Mouse (Mus musculus) heart, adult 2 months (tissue): Measurements from ENCODE around the gene Rasgef1b. TPM values are rescaled to one million over a fixed set of nuclear protein-coding genes. Genes with fewer than 3 reads are reported as not detected.
A peak's percentile ranks its signal among the peaks of the same experiment; 100 is the strongest.

ENCODE experiments used
- DNase-seq, 2 experiments: peaks; one replicate each; pipeline ENCODE4 v3.0.0; 2021
- H3K27ac ChIP-seq: fragments of 200-600 bp; 2 replicates; pipeline ENCODE4 v1.8.1; 2022
- H3K27me3 ChIP-seq: fragments of 200-500 bp; 2 replicates; pipeline ENCODE4 v1.6.1; 2012; ENCODE audit warnings: mild to moderate bottlenecking, low read length, inconsistent platforms, mixed read lengths; ENCODE audit not compliant: control insufficient read depth, insufficient read depth
- H3K36me3 ChIP-seq: fragments of 200-500 bp; 2 replicates; pipeline ENCODE4 v1.6.1; 2012; ENCODE audit warnings: low read length, inconsistent platforms; ENCODE audit not compliant: control insufficient read depth, insufficient read depth
- H3K4me1 ChIP-seq: fragments of 200-500 bp; 2 replicates; pipeline ENCODE4 v1.6.1; 2011; ENCODE audit warnings: low read length; ENCODE audit not compliant: control insufficient read depth, insufficient read depth
- H3K4me3 ChIP-seq: fragments of 200-600 bp; 2 replicates; pipeline ENCODE4 v1.8.1; 2022
- H3K79me2 ChIP-seq: fragments of 200-500 bp; replicated peaks from 2 replicates; pipeline ENCODE4 v1.6.1; 2012; ENCODE audit warnings: mild to moderate bottlenecking, inconsistent platforms, low read length, moderate library complexity, mixed read lengths; ENCODE audit not compliant: control insufficient read depth, insufficient read depth
- H3K9ac ChIP-seq: fragments of 200-500 bp; 2 replicates; pipeline ENCODE4 v1.6.1; 2012; ENCODE audit warnings: low read depth, mild to moderate bottlenecking, control low read depth, inconsistent platforms, low read length, mixed read lengths
- CTCF ChIP-seq: fragments of 200-600 bp; IDR thresholded peaks from 2 replicates; pipeline ENCODE4 v1.8.1; 2022; ENCODE audit warnings: antibody characterized with exemption, mild to moderate bottlenecking, moderate library complexity
- EP300 ChIP-seq: fragments of 200-500 bp; IDR thresholded peaks from 2 replicates; pipeline ENCODE4 v1.6.1; 2011; ENCODE audit warnings: low read depth, low read length, control low read depth; ENCODE audit not compliant: insufficient read depth
- POLR2A ChIP-seq: fragments of 200-500 bp; IDR thresholded peaks from 2 replicates; pipeline ENCODE4 v1.6.1; 2011; ENCODE audit warnings: mild to moderate bottlenecking, low read depth, low read length, control low read depth; ENCODE audit not compliant: insufficient read depth
- WGBS: fragments of 180-500 bp; shearing (Covaris S2); methylation state at CpG from one replicate; pipeline ENCODE4 v1.1.7; 2018; 5-methylcytosine and 5-hydroxymethylcytosine counted together
- intact Hi-C: fragments of 180-260 bp; cut with DNase I; formaldehyde crosslinking; loops from one replicate; pipeline ENCODE4 v1.15.1; 2025
- polyA plus RNA-seq: library from polyadenylated mRNA; depleted of rRNA; stranded (reverse); fragments of >200 nt; gene quantifications from 2 replicates; pipeline ENCODE4 v1.2.3, GENCODE M21; 2012
- total RNA-seq, 2 experiments: library from RNA; stranded (reverse); gene quantifications; 2 replicates each; pipeline ENCODE4 v1.2.3; 2021

Rasgef1b gene
- total and polyA plus RNA-seq, 3 experiments = 4.3 to 17.7 (median 9.3) TPM

DNA sequence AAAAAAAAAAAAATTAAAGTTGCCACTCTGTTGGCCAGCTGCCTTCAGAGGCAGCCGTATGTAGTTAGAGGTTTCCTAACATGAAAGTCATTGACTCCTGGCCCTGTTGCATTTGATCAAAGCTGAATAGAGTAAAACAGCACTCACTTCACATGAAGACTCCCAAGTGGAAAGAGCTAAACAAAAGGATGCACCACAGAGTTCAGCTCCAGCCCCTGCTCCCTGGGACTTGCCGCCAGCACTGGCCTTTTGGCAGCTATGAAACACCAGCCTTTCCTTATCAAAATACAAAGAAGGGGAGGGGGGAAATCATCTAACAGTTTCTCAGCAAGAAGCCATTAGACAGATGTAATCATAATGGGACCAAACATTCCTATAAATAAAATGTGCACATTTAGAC lies 8.3 kb downstream of the Rasgef1b start:
- no peak overlapping the region for H3K27ac ChIP-seq
- no peak overlapping the region for H3K9ac ChIP-seq
- intact Hi-C loops = no loop called here
- no peaks in the 10 kb centered on the region for H3K4me1 ChIP-seq
- whole genome bisulfite sequencing = 64% methylated on average over 2 of the region's 2 CpGs
- no peaks in the 10 kb centered on the region for H3K27me3 ChIP-seq
- H3K36me3 ChIP-seq = no peaks in the 10 kb centered on the region
- no peaks in the 10 kb centered on the region for H3K79me2 ChIP-seq
- H3K4me3 ChIP-seq = no peak overlapping the region
- no peak for TF ChIP-seq POLR2A
- TF ChIP-seq CTCF = no peak
- no peak for DNase-seq

DNA sequence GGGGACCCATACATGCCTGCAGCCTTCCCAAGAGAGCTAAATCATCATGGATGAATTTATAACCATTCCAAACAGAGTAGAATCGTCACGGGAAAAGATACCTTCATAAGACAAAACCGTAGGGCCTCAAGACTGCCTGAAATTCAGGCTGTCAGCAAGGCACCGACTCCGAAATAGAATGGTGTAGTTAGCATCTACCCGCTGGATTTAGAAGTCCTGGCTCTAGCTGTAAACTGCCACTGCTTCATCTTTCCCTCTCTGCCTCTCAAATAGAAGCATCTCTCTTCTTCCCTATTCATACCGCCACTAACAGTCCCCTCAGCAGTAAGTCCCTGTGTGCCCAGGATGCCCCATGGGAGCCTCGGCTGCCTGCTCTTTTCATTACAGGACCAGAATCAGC lies 10.9 kb downstream of the Rasgef1b start:
- 79% methylated on average over 8 of the region's 8 CpGs for WGBS
- no peaks in the 10 kb centered on the region for H3K4me1 ChIP-seq
- H3K9ac ChIP-seq = no peak overlapping the region
- no peak overlapping the region for H3K4me3 ChIP-seq
- no peaks in the 10 kb centered on the region for H3K36me3 ChIP-seq
- intact Hi-C loops = no loop called here
- DNase-seq = no peak
- H3K27ac ChIP-seq = no peak overlapping the region
- TF ChIP-seq CTCF = no peak
- TF ChIP-seq EP300 = no peak
- TF ChIP-seq POLR2A = no peak
- no peaks in the 10 kb centered on the region for H3K79me2 ChIP-seq
- H3K27me3 ChIP-seq = no peaks in the 10 kb centered on the region

- Histone ChIP-seq H3K27me3 (no peaks in the 10 kb centered on the region), H3K79me2 (no peaks in the 10 kb centered on the region), H3K4me3 (no peak overlapping the region), H3K36me3 (no peaks in the 10 kb centered on the region), H3K9ac (no peak overlapping the region), H3K27ac (no peak overlapping the region), H3K4me1 (no peaks in the 10 kb centered on the region)
- TF ChIP-seq POLR2A (no peak), EP300 (no peak), CTCF (no peak)
- DNase-seq = no peak
- WGBS = 51% methylated on average over 5 of the region's 5 CpGs
- intact Hi-C loops = no loop called here
Measured at GRCm38 (mm10) chr5:99715281-99715744, 13.6 kb downstream of the Rasgef1b start.

- H3K27me3 ChIP-seq = no peaks in the 10 kb centered on the region
- H3K9ac ChIP-seq = no peak overlapping the region
- no peak overlapping the region for H3K27ac ChIP-seq
- H3K36me3 ChIP-seq = no peaks in the 10 kb centered on the region
- intact Hi-C loops = no loop called here
- TF ChIP-seq POLR2A (no peak), CTCF (no peak), EP300 (no peak)
- 90% methylated on average over 2 of the region's 2 CpGs for WGBS
- H3K4me3 ChIP-seq = no peak overlapping the region
- no peaks in the 10 kb centered on the region for H3K79me2 ChIP-seq
- no peaks in the 10 kb centered on the region for H3K4me1 ChIP-seq
- no peak for DNase-seq
Measured at GRCm38 (mm10) chr5:99711947-99712346, 16.9 kb downstream of the Rasgef1b start.

GRCm38 (mm10) chr5:99708706-99709105 lies 20.2 kb downstream of the Rasgef1b start:
- Histone ChIP-seq H3K4me3 (no peak overlapping the region), H3K36me3 (no peaks in the 10 kb centered on the region), H3K9ac (no peak overlapping the region), H3K27ac (no peak overlapping the region), H3K4me1 (no peaks in the 10 kb centered on the region), H3K27me3 (no peaks in the 10 kb centered on the region), H3K79me2 (no peaks in the 10 kb centered on the region)
- DNase-seq = no peak
- intact Hi-C loops = loop anchor here (5.0 kb wide), 1 partner anchor 506 kb away; no protein-coding TSS in a partner anchor
- no peak for TF ChIP-seq EP300
- peak; percentile 65 for TF ChIP-seq CTCF
- no peak for TF ChIP-seq POLR2A
- 34% methylated on average over 6 of the region's 6 CpGs for WGBS

DNA sequence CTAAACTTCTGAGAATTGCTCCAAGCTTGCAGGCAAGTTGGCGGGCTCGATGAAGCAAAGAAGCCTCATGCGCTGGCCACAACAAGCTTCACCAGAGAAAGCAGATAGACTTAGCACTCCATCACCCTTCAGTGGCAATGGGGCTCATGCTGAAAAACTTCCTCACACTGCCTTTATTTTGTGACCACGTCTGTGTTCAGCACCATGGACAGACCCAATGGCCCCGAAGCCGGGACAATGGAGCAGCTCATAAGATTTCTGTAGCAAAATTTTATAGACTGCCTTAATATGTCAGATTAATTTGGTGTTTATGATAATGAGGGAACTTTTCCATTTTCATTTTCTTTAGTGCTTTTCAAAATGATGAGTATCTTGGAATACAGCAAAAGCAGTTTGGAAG lies 21.6 kb downstream of the Rasgef1b start:
- Histone ChIP-seq H3K27ac (no peak overlapping the region), H3K4me1 (no peaks in the 10 kb centered on the region), H3K4me3 (no peak overlapping the region), H3K79me2 (no peaks in the 10 kb centered on the region), H3K36me3 (no peaks in the 10 kb centered on the region), H3K9ac (no peak overlapping the region), H3K27me3 (no peaks in the 10 kb centered on the region)
- intact Hi-C loops = loop anchor here (5.0 kb wide), 1 partner anchor 505 kb away; no protein-coding TSS in a partner anchor
- WGBS = 31% methylated on average over 6 of the region's 6 CpGs
- no peak for TF ChIP-seq POLR2A
- no peak for TF ChIP-seq CTCF
- no peak for TF ChIP-seq EP300
- DNase-seq = no peak

GRCm38 (mm10) chr5:99701811-99702210 lies 27.1 kb downstream of the Rasgef1b start:
- Histone ChIP-seq H3K9ac (no peak overlapping the region), H3K27me3 (no peaks in the 10 kb centered on the region), H3K4me1 (no peaks in the 10 kb centered on the region), H3K27ac (no peak overlapping the region), H3K36me3 (no peaks in the 10 kb centered on the region), H3K4me3 (no peak overlapping the region), H3K79me2 (no peaks in the 10 kb centered on the region)
- intact Hi-C loops = no loop called here
- no peak for TF ChIP-seq EP300
- TF ChIP-seq POLR2A = no peak
- no peak for TF ChIP-seq CTCF
- WGBS = 85% methylated on average over 5 of the region's 5 CpGs
- no peak for DNase-seq
